Comparison of ENCODE assay signal across 24 mouse cellular contexts in the genomic region with DNA sequence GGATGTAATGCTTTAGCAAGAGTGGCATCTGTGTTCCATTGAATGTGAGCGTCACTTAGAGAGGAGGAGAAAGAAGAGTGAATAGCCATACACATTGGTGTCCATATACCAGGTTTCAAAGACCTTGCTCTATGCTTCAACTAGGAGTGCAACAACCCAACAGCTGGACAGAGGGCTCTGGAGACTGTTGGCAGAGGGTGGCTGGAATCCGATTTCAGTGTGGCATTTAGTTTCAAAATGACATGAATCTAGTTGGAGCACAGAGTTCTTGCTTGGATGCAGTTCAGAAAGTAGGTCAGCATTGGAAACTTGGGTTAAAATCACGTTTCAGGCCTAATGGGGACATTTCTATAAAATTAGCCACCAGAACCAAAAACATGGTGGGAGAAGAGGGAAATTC. TPM values are rescaled to one million over a fixed set of nuclear protein-coding genes. Genes with fewer than 3 reads are reported as not detected.
"Had no signal": no experiment of that assay in that cellular context is flagged by ENCODE, and none has a peak within 500 bp of the region (broad histone marks: within the 10 kb centered on the region; RNA-seq: fewer than 3 reads in every experiment).

No protein-coding gene starts in this region.

- H3K27ac ChIP-seq: midbrain, embryonic 10.5 days; midbrain, embryonic 12.5 days; neural tube, embryonic 13.5 days; neural tube, embryonic 15.5 days; stomach, embryonic 15.5 days; stomach, postnatal 0 days had no signal

- DNase-seq: lung, adult 18-20 months; lung, embryonic 14.5 days; lung, postnatal 10 days; lung, postnatal 4 days; midbrain, embryonic 14.5 days; retina, postnatal 1 day; right cerebral cortex, adult 18-20 months; right cerebral cortex, postnatal 25 days; right cerebral cortex, postnatal 4 days; thymus, adult 2 months; thymus, postnatal 14 days; thymus, postnatal 36 days had no signal

- H3K9me3 ChIP-seq: midbrain, embryonic 10.5 days; midbrain, embryonic 12.5 days; neural tube, embryonic 13.5 days; neural tube, embryonic 15.5 days; stomach, embryonic 15.5 days had no signal

- H3K4me3 ChIP-seq: midbrain, embryonic 10.5 days; midbrain, embryonic 12.5 days; myocyte; neural tube, embryonic 13.5 days; neural tube, embryonic 15.5 days; stomach, embryonic 15.5 days had no signal

- H3K27me3 ChIP-seq: midbrain, embryonic 12.5 days; neural tube, embryonic 13.5 days; neural tube, embryonic 15.5 days; stomach, embryonic 15.5 days had no signal

- ATAC-seq: midbrain, embryonic 16.5 days had no signal

- H3K4me2 ChIP-seq: lung, embryonic 14.5 days; midbrain, embryonic 12.5 days; neural tube, embryonic 13.5 days; neural tube, embryonic 15.5 days; stomach, embryonic 15.5 days had no signal

- H3K9ac ChIP-seq: lung, embryonic 14.5 days; midbrain, embryonic 12.5 days; neural tube, embryonic 13.5 days; neural tube, embryonic 15.5 days; stomach, embryonic 15.5 days had no signal

- H3K4me1 ChIP-seq: midbrain, embryonic 10.5 days; midbrain, embryonic 12.5 days; neural tube, embryonic 13.5 days had no signal

- H3K36me3 ChIP-seq: stomach, embryonic 15.5 days had no signal

RNA-seq across cellular contexts. Expression of a gene that starts 12.2 kb away (rescaled TPM):
- total RNA-seq: megakaryocyte, adult 5-6 weeks; megakaryocyte-erythroid progenitor cell, adult 5-6 weeks had no signal
- polyA plus RNA-seq: spleen, adult 2 months; testis, adult 2 months; thymus, adult 2 months had no signal
